Comparison of ENCODE assay signal across 28 mouse cellular contexts in genomic region chr1:25503524-25503923, GRCm38 (mm10).
A peak's percentile ranks its signal among the peaks of the same experiment; 100 is the strongest.
DNase-seq lines count a peak whose midpoint lies in the region; ATAC-seq lines count a peak whose summit lies in the region.
"Had no signal": no experiment of that assay in that cellular context is flagged by ENCODE, and none has a peak within 500 bp of the region (broad histone marks: within the 10 kb centered on the region; RNA-seq: fewer than 3 reads in every experiment).

No protein-coding gene starts in this region.

- no peak for DNase-seq in hindbrain, embryonic 11.5 days (ENCODE audit: low spot score)
- DNase-seq in neural tube, embryonic 10.5 days (ENCODE audit: extremely low spot score, low spot score), result no peak
- no peak for DNase-seq in B cell, adult 2 months
- DNase-seq: adrenal gland, postnatal 10 days; cerebellum, adult 11 months; cerebellum, adult 9-10 months; gastrocnemius, postnatal 10 days; kidney, adult 11 months; kidney, postnatal 36 days; liver; lung, adult 2 months; lung, postnatal 10 days; thymus, adult 18-20 months; thymus, postnatal 25 days had no signal

- no peak overlapping the region for H3K4me3 ChIP-seq in forebrain, embryonic 15.5 days
- H3K4me3 ChIP-seq in forebrain, embryonic 12.5 days (replicated peaks), result no peak overlapping the region
- no peak overlapping the region for H3K4me3 ChIP-seq in hindbrain, embryonic 16.5 days (ENCODE audit: low read length)
- no peak overlapping the region for H3K4me3 ChIP-seq in hindbrain, embryonic 11.5 days (ENCODE audit: low read depth, low read length)
- H3K4me3 ChIP-seq in neural tube, embryonic 13.5 days, result no peak overlapping the region
- H3K4me3 ChIP-seq: embryonic facial prominence, embryonic 12.5 days; heart, embryonic 10.5 days; heart, embryonic 15.5 days; hindbrain, embryonic 12.5 days; neural tube, embryonic 12.5 days had no signal

- no peaks in the 10 kb centered on the region for H3K9me3 ChIP-seq in forebrain, embryonic 15.5 days
- H3K9me3 ChIP-seq in forebrain, embryonic 12.5 days, result no peaks in the 10 kb centered on the region
- H3K9me3 ChIP-seq in hindbrain, embryonic 16.5 days (ENCODE audit: control insufficient read depth, low read length), result no peaks in the 10 kb centered on the region
- no peaks in the 10 kb centered on the region for H3K9me3 ChIP-seq in hindbrain, embryonic 11.5 days (ENCODE audit: control insufficient read depth, low read length)
- no peaks in the 10 kb centered on the region for H3K9me3 ChIP-seq in neural tube, embryonic 13.5 days
- H3K9me3 ChIP-seq: embryonic facial prominence, embryonic 12.5 days; heart, embryonic 10.5 days; heart, embryonic 15.5 days; hindbrain, embryonic 12.5 days; neural tube, embryonic 12.5 days had no signal

- H3K9ac ChIP-seq in forebrain, embryonic 15.5 days (replicated peaks), result no peak overlapping the region
- H3K9ac ChIP-seq in forebrain, embryonic 12.5 days, result no peak overlapping the region
- H3K9ac ChIP-seq in hindbrain, embryonic 16.5 days (ENCODE audit: low read depth, low read length), result no peak overlapping the region
- no peak overlapping the region for H3K9ac ChIP-seq in hindbrain, embryonic 11.5 days (ENCODE audit: low read depth, low read length)
- no peak overlapping the region for H3K9ac ChIP-seq in neural tube, embryonic 13.5 days
- H3K9ac ChIP-seq: embryonic facial prominence, embryonic 12.5 days; heart, embryonic 15.5 days; hindbrain, embryonic 12.5 days; liver, embryonic 14.5 days; neural tube, embryonic 12.5 days had no signal

- H3K36me3 ChIP-seq in forebrain, embryonic 15.5 days, result no peaks in the 10 kb centered on the region
- H3K36me3 ChIP-seq in forebrain, embryonic 12.5 days (replicated peaks), result no peaks in the 10 kb centered on the region
- no peaks in the 10 kb centered on the region for H3K36me3 ChIP-seq in hindbrain, embryonic 16.5 days (ENCODE audit: control insufficient read depth, insufficient read depth, low read length)
- H3K36me3 ChIP-seq in hindbrain, embryonic 11.5 days (ENCODE audit: control insufficient read depth, insufficient read depth, low read length), result no peaks in the 10 kb centered on the region
- H3K36me3 ChIP-seq in neural tube, embryonic 13.5 days, result no peaks in the 10 kb centered on the region
- H3K36me3 ChIP-seq: embryonic facial prominence, embryonic 12.5 days; heart, embryonic 10.5 days; heart, embryonic 15.5 days; hindbrain, embryonic 12.5 days; neural tube, embryonic 12.5 days had no signal

- ATAC-seq in forebrain, embryonic 15.5 days (replicated peaks), result peak; percentile 36; the same call in 1 of the 2 replicates
- no peak for ATAC-seq in forebrain, embryonic 12.5 days (ENCODE audit: low FRiP score)
- 0 out of 2 replicates have a peak, but pooled peaks have one; percentile 57 for ATAC-seq in hindbrain, embryonic 16.5 days
- ATAC-seq in hindbrain, embryonic 11.5 days (ENCODE audit: low FRiP score), result no peak
- ATAC-seq in neural tube, embryonic 13.5 days (ENCODE audit: low read depth), result no peak
- ATAC-seq: inflammation-experienced regulatory T-cells, adult 6 months; Patski had no signal

- H3K27me3 ChIP-seq in forebrain, embryonic 15.5 days, result no peaks in the 10 kb centered on the region
- no peaks in the 10 kb centered on the region for H3K27me3 ChIP-seq in forebrain, embryonic 12.5 days
- no peaks in the 10 kb centered on the region for H3K27me3 ChIP-seq in hindbrain, embryonic 16.5 days (replicated peaks; ENCODE audit: control insufficient read depth, insufficient read depth, low read length)
- H3K27me3 ChIP-seq in hindbrain, embryonic 11.5 days (ENCODE audit: control insufficient read depth, insufficient read depth, low read length), result no peaks in the 10 kb centered on the region
- no peaks in the 10 kb centered on the region for H3K27me3 ChIP-seq in neural tube, embryonic 13.5 days
- H3K27me3 ChIP-seq: embryonic facial prominence, embryonic 12.5 days; heart, embryonic 15.5 days; hindbrain, embryonic 12.5 days; neural tube, embryonic 12.5 days; Patski had no signal

- H3K27ac ChIP-seq in forebrain, embryonic 15.5 days (replicated peaks), result peak overlapping the region; percentile 36; the same call in 1 of the 2 replicates
- no peak overlapping the region for H3K27ac ChIP-seq in forebrain, embryonic 12.5 days
- no peak overlapping the region for H3K27ac ChIP-seq in hindbrain, embryonic 16.5 days (ENCODE audit: low read depth, low read length)
- no peak overlapping the region for H3K27ac ChIP-seq in hindbrain, embryonic 11.5 days (ENCODE audit: low read depth, low read length)
- H3K27ac ChIP-seq in neural tube, embryonic 13.5 days (replicated peaks), result peak overlapping the region; percentile 70; the same call in 1 of the 2 replicates
- H3K27ac ChIP-seq: embryonic facial prominence, embryonic 12.5 days; heart, embryonic 10.5 days; heart, embryonic 15.5 days; hindbrain, embryonic 12.5 days; liver, embryonic 14.5 days; macrophage; neural tube, embryonic 12.5 days; stomach, postnatal 0 days had no signal

- H3K4me2 ChIP-seq in forebrain, embryonic 15.5 days (replicated peaks), result no peak overlapping the region
- no peak overlapping the region for H3K4me2 ChIP-seq in forebrain, embryonic 12.5 days
- no peak overlapping the region for H3K4me2 ChIP-seq in hindbrain, embryonic 16.5 days (ENCODE audit: low read length)
- no peak overlapping the region for H3K4me2 ChIP-seq in hindbrain, embryonic 11.5 days (replicated peaks; ENCODE audit: low read depth, low read length)
- no peak overlapping the region for H3K4me2 ChIP-seq in neural tube, embryonic 13.5 days
- H3K4me2 ChIP-seq: embryonic facial prominence, embryonic 12.5 days; heart, embryonic 15.5 days; hindbrain, embryonic 12.5 days; neural tube, embryonic 12.5 days had no signal

- peaks cover 9% of the 10 kb centered on the region for H3K4me1 ChIP-seq in forebrain, embryonic 15.5 days
- H3K4me1 ChIP-seq in forebrain, embryonic 12.5 days, result no peaks in the 10 kb centered on the region
- H3K4me1 ChIP-seq in hindbrain, embryonic 16.5 days (ENCODE audit: control insufficient read depth, insufficient read depth, low read depth, low read length), result no peaks in the 10 kb centered on the region; the same call in 1 of the 2 replicates
- no peaks in the 10 kb centered on the region for H3K4me1 ChIP-seq in hindbrain, embryonic 11.5 days (replicated peaks; ENCODE audit: control insufficient read depth, insufficient read depth, low read length)
- peaks cover 4% of the 10 kb centered on the region; the same call in 1 of the 2 replicates for H3K4me1 ChIP-seq in neural tube, embryonic 13.5 days (replicated peaks)
- H3K4me1 ChIP-seq: embryonic facial prominence, embryonic 12.5 days; heart, embryonic 10.5 days; heart, embryonic 15.5 days; hindbrain, embryonic 12.5 days; neural tube, embryonic 12.5 days had no signal

- WGBS in forebrain, embryonic 15.5 days, result 75% methylated on average over 4 of the region's 4 CpGs
- 76% methylated on average over 4 of the region's 4 CpGs for WGBS in forebrain, embryonic 12.5 days
- WGBS in hindbrain, embryonic 16.5 days, result 84% methylated on average over 4 of the region's 4 CpGs
- 91% methylated on average over 4 of the region's 4 CpGs for WGBS in hindbrain, embryonic 11.5 days
- 81% methylated on average over 4 of the region's 4 CpGs for WGBS in neural tube, embryonic 13.5 days

Comparison
In these comparisons a context has a peak if more than half of its experiments do, and no peak if none do; other contexts are left out.
1. ATAC-seq: peak in forebrain, embryonic 15.5 days (single experiment) and hindbrain, embryonic 16.5 days (single experiment); none in forebrain, embryonic 12.5 days (single experiment), hindbrain, embryonic 11.5 days (single experiment) and neural tube, embryonic 13.5 days (single experiment).
2. H3K27ac ChIP-seq: peak in forebrain, embryonic 15.5 days (single experiment) and neural tube, embryonic 13.5 days (single experiment); none in forebrain, embryonic 12.5 days (single experiment), hindbrain, embryonic 16.5 days (single experiment) and hindbrain, embryonic 11.5 days (single experiment).